Mouse (Mus musculus): ENCODE results near the gene 1700020A23Rik. TPM values are rescaled to one million over a fixed set of nuclear protein-coding genes. Genes with fewer than 3 reads are reported as not detected.

1700020A23Rik gene
- polyA plus RNA-seq (2015; fragmentation: Illumina TruSeq; extraction: RNeasy Lipid Tissue Mini Kit (QIAGEN cat#74804); ENCODE audit: low read depth, low replicate concordance) = not detected

DNA sequence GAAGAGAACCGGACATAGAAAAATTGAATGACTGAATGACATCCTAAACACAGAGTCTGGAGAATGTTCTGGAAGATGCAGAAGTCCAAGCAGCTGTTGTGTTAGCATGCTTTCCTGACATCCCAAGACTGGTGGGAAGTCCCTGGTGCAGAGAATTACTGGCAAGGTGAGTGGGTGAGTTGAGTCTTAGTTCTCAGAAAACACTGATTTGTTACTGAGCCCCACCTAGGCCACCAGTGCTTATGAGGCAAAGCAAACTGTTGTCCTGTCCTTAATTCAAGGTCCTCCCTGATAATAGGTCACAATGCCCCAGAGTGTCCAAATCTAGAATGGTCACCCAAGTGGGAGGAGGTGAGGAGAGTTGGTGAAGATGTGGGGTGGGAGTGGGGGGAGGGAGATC, at the start of gene 1700020A23Rik, which contains the start of gene Gm28372:
Gene 1700020A23Rik (plus strand): TSS at position 321 of the 400 bp plus-strand sequence.
Gene Gm28372 (plus strand): TSS at position 301 of the 400 bp plus-strand sequence.

DNA sequence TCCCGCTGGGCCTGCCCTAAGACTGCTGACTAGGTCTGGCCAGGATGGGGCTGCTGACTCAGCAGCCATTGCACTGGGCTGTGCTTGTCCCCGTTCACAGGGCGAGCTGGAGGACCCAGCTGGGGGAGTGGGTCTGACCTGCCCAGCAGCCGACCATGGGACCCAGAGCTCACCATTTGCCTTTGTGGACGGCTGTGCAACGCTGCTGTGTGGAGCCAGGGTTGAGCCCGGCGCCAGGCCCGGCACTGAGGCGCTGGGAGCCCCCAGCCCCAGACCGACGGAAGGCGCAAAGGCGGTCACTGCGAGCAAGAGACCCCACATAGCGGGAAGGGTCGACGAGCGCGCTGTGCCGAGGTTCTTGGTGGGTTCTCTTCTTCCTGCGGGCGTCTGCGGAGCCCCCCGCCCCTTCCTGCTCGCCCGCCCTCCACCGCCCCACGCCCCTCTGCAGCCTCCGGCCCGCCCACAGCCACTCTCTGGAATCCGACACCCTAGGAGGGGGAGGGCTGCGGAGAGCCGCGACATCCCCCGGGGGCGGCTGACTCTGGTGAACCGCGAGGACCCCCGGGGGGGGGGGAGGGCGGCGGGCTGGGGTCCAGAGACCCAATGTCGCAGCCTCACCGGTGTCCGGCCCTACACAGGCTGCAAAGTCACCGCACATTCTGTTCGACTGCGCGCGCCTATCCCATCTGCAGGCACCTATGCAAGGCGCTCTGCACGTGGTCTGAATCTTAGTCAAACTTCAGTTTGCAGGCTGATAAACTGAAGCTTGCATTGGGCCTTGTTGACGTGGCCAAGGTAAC, 7.7 kb upstream of the 1700020A23Rik start, which contains the start of gene Cpxm1:
Gene Cpxm1 (minus strand): TSS at position 389 of the 800 bp plus-strand sequence.

DNA sequence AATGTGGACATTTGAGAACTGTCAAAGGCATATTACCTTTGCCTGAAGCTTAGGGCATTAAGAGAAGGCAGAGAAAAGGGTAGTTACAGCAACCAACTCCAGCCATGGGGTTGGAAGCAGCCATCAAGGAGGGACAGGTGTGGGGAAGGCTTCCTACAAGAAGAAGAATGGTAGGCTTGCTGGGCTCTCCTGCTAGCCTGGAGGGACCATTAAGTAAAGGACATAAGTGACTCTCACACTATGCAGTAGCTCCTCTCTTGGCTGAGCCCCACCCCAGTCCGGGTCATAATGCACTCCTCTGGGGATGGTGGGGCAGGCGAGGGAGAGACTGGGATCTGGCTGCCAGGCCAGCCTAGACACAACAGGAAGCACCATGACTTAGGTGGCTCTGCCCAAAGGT, 1.1 kb downstream of the 1700020A23Rik start, which contains the start of gene Tmem239:
Gene Tmem239 (plus strand): TSS at position 301 of the 400 bp plus-strand sequence.

DNA sequence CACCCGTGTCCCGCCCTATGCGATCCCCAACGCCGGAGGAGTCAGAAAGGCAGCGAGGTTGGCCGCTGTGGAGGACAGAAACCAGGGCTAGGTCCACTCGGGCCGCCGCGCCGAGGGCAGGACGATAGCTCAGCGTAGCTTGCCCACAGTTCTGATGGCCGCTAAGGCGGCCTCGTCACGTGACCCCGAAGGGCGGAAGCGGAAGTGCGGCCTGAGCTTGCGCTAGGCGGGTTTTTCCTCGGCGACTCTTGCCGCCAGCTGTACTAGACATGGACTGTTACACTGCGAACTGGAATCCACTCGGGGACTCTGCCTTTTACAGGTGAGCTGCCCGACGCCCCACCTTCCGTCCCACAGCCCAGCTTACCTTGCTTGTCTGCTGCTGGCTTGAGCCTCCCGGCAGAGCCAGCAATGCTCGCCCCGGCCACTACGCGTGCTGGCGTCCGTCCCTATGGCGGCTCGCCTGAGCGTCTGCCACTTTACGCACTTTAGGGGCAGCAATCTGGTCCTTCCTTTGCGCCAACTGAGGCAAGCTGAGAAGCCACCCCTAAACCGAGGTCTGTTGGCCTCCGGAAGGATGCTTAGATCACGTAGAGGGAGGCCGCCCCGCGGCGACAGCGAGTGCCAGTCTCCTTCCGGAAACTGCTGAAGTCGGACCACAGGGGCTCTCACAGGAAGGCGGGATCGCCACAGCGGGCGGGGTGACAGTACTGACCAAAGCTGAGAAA, 19.2 kb downstream of the 1700020A23Rik start, which contains the start of the genes Vps16 and Pced1a:
Gene Vps16 (plus strand): TSS at position 214 of the 728 bp plus-strand sequence.
Gene Pced1a (minus strand): TSS at position 576 of the 728 bp plus-strand sequence.

DNA sequence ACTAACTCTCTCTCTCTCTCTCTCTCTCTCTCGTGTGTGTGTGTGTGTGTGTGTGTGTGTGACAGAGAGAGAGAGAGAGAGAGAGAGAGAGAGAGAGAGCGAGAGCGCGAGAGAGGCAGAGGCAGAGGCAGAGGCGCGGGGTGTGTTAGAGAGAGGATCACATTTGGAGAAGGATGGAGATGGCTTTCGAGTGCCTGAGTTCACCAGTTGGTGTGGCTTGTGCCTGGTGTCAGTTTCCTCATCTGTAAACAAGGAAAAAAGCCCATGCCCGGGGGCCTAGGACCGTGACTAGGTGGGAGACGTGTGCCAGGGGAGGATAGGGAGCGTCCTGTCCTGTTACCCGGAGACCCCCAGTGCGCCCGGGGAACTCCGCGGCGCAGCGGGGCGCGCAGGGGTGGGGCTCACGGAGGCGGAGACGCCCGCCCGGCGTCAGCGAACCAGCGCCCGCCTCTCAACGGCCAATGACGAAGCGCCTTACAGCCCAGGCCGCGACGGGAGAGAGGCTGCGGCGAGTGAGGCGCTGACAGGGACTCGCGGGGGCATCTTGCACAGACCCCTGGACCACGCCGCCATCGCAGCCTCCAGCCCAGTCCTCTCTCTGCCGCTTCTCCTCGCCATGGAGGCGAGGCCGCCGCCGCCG, 44.9 kb downstream of the 1700020A23Rik start, which contains the start of gene Ptpra:
Gene Ptpra (plus strand): TSS at position 485 of the 640 bp plus-strand sequence.

Other genes starting within 250 kb of the 1700020A23Rik start
- gene Snrpb, start 225.9 kb upstream of the 1700020A23Rik start, polyA plus RNA-seq (2015; fragmentation: Illumina TruSeq; extraction: RNeasy Lipid Tissue Mini Kit (QIAGEN cat#74804); ENCODE audit: low read depth, low replicate concordance) = 149 TPM
- gene Tmc2, start 210.1 kb upstream of the 1700020A23Rik start, polyA plus RNA-seq (2015; fragmentation: Illumina TruSeq; extraction: RNeasy Lipid Tissue Mini Kit (QIAGEN cat#74804); ENCODE audit: low read depth, low replicate concordance) = not detected
- 130 TPM for gene Nop56, start 130.8 kb upstream of the 1700020A23Rik start, polyA plus RNA-seq (2015; fragmentation: Illumina TruSeq; extraction: RNeasy Lipid Tissue Mini Kit (QIAGEN cat#74804); ENCODE audit: low read depth, low replicate concordance)
- gene Idh3b, start 120.7 kb upstream of the 1700020A23Rik start, polyA plus RNA-seq (2015; fragmentation: Illumina TruSeq; extraction: RNeasy Lipid Tissue Mini Kit (QIAGEN cat#74804); ENCODE audit: low read depth, low replicate concordance) = 376 TPM
- 6.0 TPM for gene Ebf4, start 110.1 kb upstream of the 1700020A23Rik start, polyA plus RNA-seq (2015; fragmentation: Illumina TruSeq; extraction: RNeasy Lipid Tissue Mini Kit (QIAGEN cat#74804); ENCODE audit: low read depth, low replicate concordance)
- gene Cpxm1, start 7.7 kb upstream of the 1700020A23Rik start, polyA plus RNA-seq (2015; fragmentation: Illumina TruSeq; extraction: RNeasy Lipid Tissue Mini Kit (QIAGEN cat#74804); ENCODE audit: low read depth, low replicate concordance) = 4.3 TPM
- not detected for gene Gm28372, start within 50 bp of the 1700020A23Rik start, polyA plus RNA-seq (2015; fragmentation: Illumina TruSeq; extraction: RNeasy Lipid Tissue Mini Kit (QIAGEN cat#74804); ENCODE audit: low read depth, low replicate concordance)
- gene Tmem239, start 1.2 kb downstream of the 1700020A23Rik start, polyA plus RNA-seq (2015; fragmentation: Illumina TruSeq; extraction: RNeasy Lipid Tissue Mini Kit (QIAGEN cat#74804); ENCODE audit: low read depth, low replicate concordance) = not detected
- gene Vps16, start 19.1 kb downstream of the 1700020A23Rik start, polyA plus RNA-seq (2015; fragmentation: Illumina TruSeq; extraction: RNeasy Lipid Tissue Mini Kit (QIAGEN cat#74804); ENCODE audit: low read depth, low replicate concordance) = 89.7 TPM
- gene Pced1a, start 19.4 kb downstream of the 1700020A23Rik start, polyA plus RNA-seq (2015; fragmentation: Illumina TruSeq; extraction: RNeasy Lipid Tissue Mini Kit (QIAGEN cat#74804); ENCODE audit: low read depth, low replicate concordance) = 20.9 TPM
- gene Ptpra, start 45.0 kb downstream of the 1700020A23Rik start, polyA plus RNA-seq (2015; fragmentation: Illumina TruSeq; extraction: RNeasy Lipid Tissue Mini Kit (QIAGEN cat#74804); ENCODE audit: low read depth, low replicate concordance) = 167 TPM
- 82.0 TPM for gene Mrps26, start 158.5 kb downstream of the 1700020A23Rik start, polyA plus RNA-seq (2015; fragmentation: Illumina TruSeq; extraction: RNeasy Lipid Tissue Mini Kit (QIAGEN cat#74804); ENCODE audit: low read depth, low replicate concordance)
- gene Oxt, start 170.9 kb downstream of the 1700020A23Rik start, polyA plus RNA-seq (2015; fragmentation: Illumina TruSeq; extraction: RNeasy Lipid Tissue Mini Kit (QIAGEN cat#74804); ENCODE audit: low read depth, low replicate concordance) = not detected
- not detected for gene Avp, start 177.3 kb downstream of the 1700020A23Rik start, polyA plus RNA-seq (2015; fragmentation: Illumina TruSeq; extraction: RNeasy Lipid Tissue Mini Kit (QIAGEN cat#74804); ENCODE audit: low read depth, low replicate concordance)
- 7.9 TPM for gene Fastkd5, start 224.8 kb downstream of the 1700020A23Rik start, polyA plus RNA-seq (2015; fragmentation: Illumina TruSeq; extraction: RNeasy Lipid Tissue Mini Kit (QIAGEN cat#74804); ENCODE audit: low read depth, low replicate concordance)
- gene Ubox5, start 224.8 kb downstream of the 1700020A23Rik start, polyA plus RNA-seq (2015; fragmentation: Illumina TruSeq; extraction: RNeasy Lipid Tissue Mini Kit (QIAGEN cat#74804); ENCODE audit: low read depth, low replicate concordance) = 8.8 TPM
- 131 TPM for gene Lzts3, start 237.5 kb downstream of the 1700020A23Rik start, polyA plus RNA-seq (2015; fragmentation: Illumina TruSeq; extraction: RNeasy Lipid Tissue Mini Kit (QIAGEN cat#74804); ENCODE audit: low read depth, low replicate concordance)